Mouse (Mus musculus) ES-E14 (cell line): ENCODE results near the gene Ccdc57.
"Not testable (repeated sequence)": the region's sequence is repeated elsewhere in the genome, so short reads cannot be mapped to it uniquely, and the experiment has no call there.

Experiments used
- CHD2 ChIP-seq: IDR thresholded peaks from 2 replicates; pipeline ENCODE4 v1.6.1; 2014; ENCODE audit warnings: mild to moderate bottlenecking, low read depth, low read length, inconsistent platforms
- MAFK ChIP-seq: IDR thresholded peaks from 2 replicates; pipeline ENCODE4 v1.6.1; 2014; ENCODE audit warnings: mild to moderate bottlenecking, low read depth, low read length, inconsistent platforms; ENCODE audit not compliant: insufficient read depth
- ZC3H11A ChIP-seq: IDR thresholded peaks from 2 replicates; pipeline ENCODE4 v1.6.1; 2012; ENCODE audit warnings: low read depth, mild to moderate bottlenecking, inconsistent platforms, low read length, borderline replicate concordance
- ZNF384 ChIP-seq: IDR thresholded peaks from 2 replicates; pipeline ENCODE4 v1.6.1; 2012; ENCODE audit warnings: low read depth, low read length, inconsistent platforms

DNA sequence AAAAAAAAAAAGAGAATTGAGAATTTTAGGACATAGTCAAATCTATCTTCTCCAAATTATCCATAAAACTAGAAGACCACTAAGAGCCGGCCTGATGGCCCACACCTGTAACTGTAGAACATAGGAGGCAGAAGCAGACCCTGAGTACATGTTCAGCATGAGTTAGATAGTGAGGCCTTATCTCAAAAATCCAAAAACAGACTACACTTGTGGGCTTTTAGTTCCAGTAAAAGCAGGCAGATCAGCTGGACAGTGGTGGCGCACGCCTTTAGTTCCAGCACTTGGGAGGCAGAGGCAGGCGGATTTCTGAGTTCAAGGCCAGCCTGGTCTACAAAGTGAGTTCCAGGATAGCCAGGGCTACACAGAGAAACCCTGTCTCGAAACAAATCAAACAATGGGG, 99.7 kb downstream of the Ccdc57 start:
- not testable (repeated sequence) for TF ChIP-seq ZNF384, ZC3H11A, CHD2, MAFK
